Mouse (Mus musculus): Measurements from ENCODE around the gene Tspan5. TPM values are rescaled to one million over a fixed set of nuclear protein-coding genes. Genes with fewer than 3 reads are reported as not detected.

Gene Tspan5
- polyA plus RNA-seq, 2 experiments = 2.0 to 2.9 TPM

DNA sequence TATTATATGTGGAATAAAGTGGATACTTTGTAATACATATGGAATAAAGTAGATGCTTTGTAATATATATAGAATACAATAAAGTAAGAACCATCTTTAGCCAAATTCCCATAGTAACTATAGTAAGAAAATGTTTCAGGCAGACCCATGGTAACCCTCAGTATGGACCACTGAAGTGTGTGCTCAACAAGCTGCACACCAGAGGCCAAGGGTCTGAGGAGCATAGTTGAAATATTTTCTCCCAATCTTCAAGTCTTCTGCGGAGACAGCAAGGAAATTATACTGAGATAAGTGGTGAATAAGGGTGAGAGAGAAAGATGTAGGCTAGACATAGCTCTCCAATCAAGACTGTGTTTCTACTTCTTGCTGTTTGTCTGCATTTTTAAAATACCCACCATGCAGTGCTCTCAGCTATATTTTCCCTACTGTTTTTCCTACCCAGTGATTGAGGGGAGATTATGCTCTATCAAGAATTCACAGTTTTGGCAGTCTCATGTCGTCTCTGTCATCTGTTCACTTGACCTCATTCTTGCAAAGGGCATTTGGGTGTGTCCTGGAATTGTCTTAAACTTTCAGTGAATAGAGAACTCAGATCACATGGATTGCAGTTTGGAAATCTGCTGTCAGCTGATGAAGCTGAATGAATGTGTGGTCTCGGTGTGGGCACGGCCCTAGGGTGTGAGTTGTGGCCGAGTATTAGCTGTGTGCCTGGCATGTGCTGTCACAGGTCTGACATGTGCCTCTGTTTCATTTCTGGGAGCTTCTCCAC, 75.1 kb downstream of the Tspan5 start:
- H3K9ac ChIP-seq (replicated peaks) = no peak overlapping the region
- ATAC-seq (ENCODE audit: insufficient read depth) (no peak), DNase-seq (ENCODE audit: low read depth in 3 of 3, low spot score in 3 of 3) (no peak)
- no peaks in the 10 kb centered on the region for H3K27me3 ChIP-seq (ENCODE audit: control insufficient read depth, insufficient read depth, low read length)
- no peak overlapping the region for H3K27ac ChIP-seq
- H3K4me3 ChIP-seq (ENCODE audit: insufficient read depth in 1 of 2, low read depth in 2 of 2, low read length in 2 of 2) = no peak overlapping the region
- WGBS (ENCODE audit: insufficient replicate concordance) = 49% methylated on average over 5 of the region's 5 CpGs
- H3K9me3 ChIP-seq (ENCODE audit: control insufficient read depth, low read length) = no peaks in the 10 kb centered on the region
- no peaks in the 10 kb centered on the region for H3K4me1 ChIP-seq (replicated peaks; ENCODE audit: control insufficient read depth in 2 of 2, insufficient read depth in 2 of 2, low read length in 1 of 2)
- no peaks in the 10 kb centered on the region for H3K36me3 ChIP-seq (replicated peaks; ENCODE audit: control insufficient read depth, insufficient read depth, low read depth)
- no peak for TF ChIP-seq EP300 (IDR thresholded peaks at IDR 0.05; ENCODE audit: low read depth)
- no peak for TF ChIP-seq CTCF (IDR thresholded peaks at IDR 0.05; ENCODE audit: low read depth)
- H3K4me2 ChIP-seq (ENCODE audit: low read depth) = no peak overlapping the region

- Histone ChIP-seq H3K27ac (no peak overlapping the region), H3K36me3 (replicated peaks; ENCODE audit: control insufficient read depth, insufficient read depth, low read depth) (no peaks in the 10 kb centered on the region), H3K4me2 (ENCODE audit: low read depth) (no peak overlapping the region), H3K27me3 (ENCODE audit: control insufficient read depth, insufficient read depth, low read length) (no peaks in the 10 kb centered on the region), H3K4me1 (replicated peaks; ENCODE audit: control insufficient read depth in 2 of 2, insufficient read depth in 2 of 2, low read length in 1 of 2) (no peaks in the 10 kb centered on the region), H3K9ac (replicated peaks) (no peak overlapping the region), H3K4me3 (ENCODE audit: insufficient read depth in 1 of 2, low read depth in 2 of 2, low read length in 2 of 2) (no peak overlapping the region), H3K9me3 (ENCODE audit: control insufficient read depth, low read length) (no peaks in the 10 kb centered on the region)
- DNase-seq (ENCODE audit: low read depth in 3 of 3, low spot score in 3 of 3) (no peak), ATAC-seq (ENCODE audit: insufficient read depth) (no peak)
- 71% methylated on average over 6 of the region's 6 CpGs for WGBS (ENCODE audit: insufficient replicate concordance)
- no peak for TF ChIP-seq CTCF (IDR thresholded peaks at IDR 0.05; ENCODE audit: low read depth)
- TF ChIP-seq EP300 (IDR thresholded peaks at IDR 0.05; ENCODE audit: low read depth) = no peak
Observed at GRCm38 (mm10) chr3:138819862-138820261, 77.9 kb downstream of the Tspan5 start.

DNA sequence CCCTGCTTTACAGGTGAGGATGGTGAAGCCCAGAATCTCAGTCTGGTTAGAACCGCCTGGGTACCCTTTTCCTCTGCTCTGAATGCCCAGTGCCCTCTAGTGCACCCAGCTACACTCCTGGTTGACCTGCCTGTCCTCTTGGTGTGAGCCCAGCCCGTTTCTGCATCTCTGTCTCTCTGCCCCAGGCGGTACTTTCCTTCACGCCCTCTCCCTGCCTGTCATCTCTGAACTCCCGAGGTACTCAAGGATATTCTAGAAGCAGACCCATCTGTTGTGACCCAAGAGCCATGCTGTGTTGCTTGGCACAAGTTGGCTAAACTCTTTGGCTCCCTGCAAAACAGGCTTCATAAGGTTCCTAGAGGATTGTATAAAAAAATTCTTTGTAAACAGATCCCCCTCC, 78.3 kb downstream of the Tspan5 start:
- DNase-seq (ENCODE audit: low read depth in 3 of 3, low spot score in 3 of 3) = no peak
- Histone ChIP-seq H3K36me3 (replicated peaks; ENCODE audit: control insufficient read depth, insufficient read depth, low read depth) (no peaks in the 10 kb centered on the region), H3K4me1 (replicated peaks; ENCODE audit: control insufficient read depth in 2 of 2, insufficient read depth in 2 of 2, low read length in 1 of 2) (no peaks in the 10 kb centered on the region), H3K27ac (no peak overlapping the region), H3K9ac (replicated peaks) (no peak overlapping the region), H3K27me3 (ENCODE audit: control insufficient read depth, insufficient read depth, low read length) (no peaks in the 10 kb centered on the region), H3K4me2 (ENCODE audit: low read depth) (no peak overlapping the region), H3K9me3 (ENCODE audit: control insufficient read depth, low read length) (no peaks in the 10 kb centered on the region), H3K4me3 (ENCODE audit: insufficient read depth in 1 of 2, low read depth in 2 of 2, low read length in 2 of 2) (no peak overlapping the region)
- TF ChIP-seq EP300 (IDR thresholded peaks at IDR 0.05; ENCODE audit: low read depth) (no peak), CTCF (IDR thresholded peaks at IDR 0.05; ENCODE audit: low read depth) (no peak)
- no peak for ATAC-seq (ENCODE audit: insufficient read depth)
- WGBS (ENCODE audit: insufficient replicate concordance) = 66% methylated on average over 5 of the region's 5 CpGs

- no peak for ATAC-seq (ENCODE audit: insufficient read depth)
- DNase-seq (ENCODE audit: low read depth in 3 of 3, low spot score in 3 of 3) = no peak
Observed at GRCm38 (mm10) chr3:138821886-138822445, 80.0 kb downstream of the Tspan5 start.

DNA sequence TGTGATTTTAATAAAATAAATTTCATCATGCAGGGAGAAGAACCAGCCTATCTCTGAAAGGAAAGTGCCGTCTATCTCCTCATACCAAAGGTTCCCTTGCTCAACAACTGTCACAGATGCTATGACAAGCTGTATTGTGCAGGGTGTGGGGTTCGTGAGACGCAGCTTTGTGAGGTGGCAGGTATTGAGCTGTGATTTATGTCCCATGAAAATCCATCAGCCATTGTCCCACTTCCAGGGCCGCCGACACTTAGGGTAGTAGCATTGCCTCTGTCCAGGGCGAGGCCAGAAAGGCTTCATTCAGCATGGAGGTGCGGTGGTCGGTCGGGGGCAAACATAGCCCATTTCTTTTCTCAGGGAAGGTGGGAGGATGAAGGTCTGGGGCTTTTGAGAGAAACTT, 81.9 kb downstream of the Tspan5 start:
- no peak for DNase-seq (ENCODE audit: low read depth in 3 of 3, low spot score in 3 of 3)
- Histone ChIP-seq H3K9ac (replicated peaks) (no peak overlapping the region), H3K4me2 (ENCODE audit: low read depth) (no peak overlapping the region), H3K36me3 (replicated peaks; ENCODE audit: control insufficient read depth, insufficient read depth, low read depth) (no peaks in the 10 kb centered on the region), H3K27ac (no peak overlapping the region), H3K9me3 (ENCODE audit: control insufficient read depth, low read length) (no peaks in the 10 kb centered on the region), H3K4me3 (ENCODE audit: insufficient read depth in 1 of 2, low read depth in 2 of 2, low read length in 2 of 2) (no peak overlapping the region), H3K27me3 (ENCODE audit: control insufficient read depth, insufficient read depth, low read length) (no peaks in the 10 kb centered on the region), H3K4me1 (replicated peaks; ENCODE audit: control insufficient read depth in 2 of 2, insufficient read depth in 2 of 2, low read length in 1 of 2) (no peaks in the 10 kb centered on the region; a peak in 1 of 4 replicates)
- TF ChIP-seq EP300 (IDR thresholded peaks at IDR 0.05; ENCODE audit: low read depth) (no peak), CTCF (IDR thresholded peaks at IDR 0.05; ENCODE audit: low read depth) (no peak)
- WGBS (ENCODE audit: insufficient replicate concordance) = 71% methylated on average over 9 of the region's 9 CpGs
- ATAC-seq (ENCODE audit: insufficient read depth) = no peak

More at GRCm38 (mm10) chr3:138821886-138822445, 80.0 kb downstream of the Tspan5 start:
- TF ChIP-seq EP300 (IDR thresholded peaks at IDR 0.05; ENCODE audit: low read depth) = no peak
- TF ChIP-seq CTCF (IDR thresholded peaks at IDR 0.05; ENCODE audit: low read depth) = no peak
- Histone ChIP-seq H3K4me2 (ENCODE audit: low read depth) (no peak overlapping the region), H3K4me1 (replicated peaks; ENCODE audit: control insufficient read depth in 2 of 2, insufficient read depth in 2 of 2, low read length in 1 of 2) (no peaks in the 10 kb centered on the region; a peak in 1 of 4 replicates), H3K27me3 (ENCODE audit: control insufficient read depth, insufficient read depth, low read length) (no peaks in the 10 kb centered on the region), H3K36me3 (replicated peaks; ENCODE audit: control insufficient read depth, insufficient read depth, low read depth) (no peaks in the 10 kb centered on the region), H3K9me3 (ENCODE audit: control insufficient read depth, low read length) (no peaks in the 10 kb centered on the region), H3K9ac (replicated peaks) (no peak overlapping the region), H3K27ac (no peak overlapping the region), H3K4me3 (ENCODE audit: insufficient read depth in 1 of 2, low read depth in 2 of 2, low read length in 2 of 2) (no peak overlapping the region)
- 67% methylated on average over 5 of the region's 5 CpGs for WGBS (ENCODE audit: insufficient replicate concordance)

All from liver, embryonic 14.5 days (tissue).